Mouse (Mus musculus) layer of hippocampus, adult 2 months (tissue): ENCODE data around the gene Cttnbp2nl. TPM values are rescaled to one million over a fixed set of nuclear protein-coding genes. Genes with fewer than 3 reads are reported as not detected.

Experiments
- DNase-seq, 2 experiments: peaks; one replicate each; pipeline ENCODE4 v3.0.0; 2022; ENCODE audit warnings: low spot score in 2 of 2
- H3K27ac ChIP-seq: fragments of 200-600 bp; 2 replicates; pipeline ENCODE4 v1.8.1; 2022
- H3K4me3 ChIP-seq: fragments of 200-600 bp; 2 replicates; pipeline ENCODE4 v1.8.1; 2022; ENCODE audit warnings: mild to moderate bottlenecking
- CTCF ChIP-seq: fragments of 200-600 bp; conservative IDR thresholded peaks from 2 replicates; pipeline ENCODE4 v1.8.1; 2022; ENCODE audit warnings: antibody characterized with exemption, mild to moderate bottlenecking, moderate library complexity
- total RNA-seq, 2 experiments: library from RNA; stranded (reverse); gene quantifications; 2 replicates each; pipeline ENCODE4 v1.2.3; 2021

The Cttnbp2nl gene
- total RNA-seq, 2 experiments from 2014 or later, result 21.1 to 25.4 TPM

DNA sequence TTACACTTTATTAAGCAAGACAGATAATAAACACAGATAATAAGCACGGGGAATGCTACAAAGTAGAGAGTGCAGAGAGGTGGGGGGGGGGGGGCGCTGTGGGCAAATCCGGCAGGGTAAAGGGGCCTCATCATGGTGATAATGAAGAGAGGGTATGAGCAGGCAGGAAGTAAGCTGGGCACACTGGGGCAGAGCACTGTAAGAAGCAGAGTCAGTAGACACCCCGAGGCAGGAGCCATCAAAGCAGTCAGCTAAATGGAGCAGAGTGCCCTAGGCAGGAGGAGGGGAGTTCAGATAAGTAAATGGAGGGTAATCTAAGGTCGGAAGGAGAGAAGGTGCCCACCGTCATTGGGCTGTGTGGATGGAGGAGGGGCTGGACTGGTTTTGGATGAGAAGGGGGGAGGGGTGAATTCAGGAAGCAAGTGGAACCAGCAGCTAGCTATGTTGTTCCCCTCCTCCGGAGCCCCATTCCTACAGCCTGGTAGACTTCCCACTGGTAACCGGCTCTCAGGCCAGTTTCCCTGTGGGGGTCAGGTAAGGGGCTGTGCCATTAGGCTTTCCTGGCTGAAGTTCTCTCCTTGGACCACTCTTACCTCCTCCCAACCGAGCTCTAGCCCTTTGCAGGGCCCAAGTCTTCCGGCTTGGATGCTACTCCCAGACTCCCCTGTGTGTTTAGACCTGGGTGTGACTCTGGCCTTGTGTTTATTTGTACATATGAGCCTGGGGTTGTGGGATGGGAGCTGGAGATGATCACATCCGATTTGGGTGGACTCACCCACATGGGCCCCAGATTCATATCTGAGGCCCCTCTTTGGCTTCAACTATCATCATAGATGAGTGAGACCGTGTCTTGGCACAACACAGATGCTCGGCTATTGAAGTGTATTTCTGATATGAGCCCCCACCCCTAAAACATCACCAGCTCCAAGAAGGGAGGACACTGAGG is 89.3 kb downstream of the Cttnbp2nl start:
- no peak for DNase-seq
- Histone ChIP-seq H3K27ac (no peak overlapping the region), H3K4me3 (no peak overlapping the region)
- TF ChIP-seq CTCF, result no peak

DNA sequence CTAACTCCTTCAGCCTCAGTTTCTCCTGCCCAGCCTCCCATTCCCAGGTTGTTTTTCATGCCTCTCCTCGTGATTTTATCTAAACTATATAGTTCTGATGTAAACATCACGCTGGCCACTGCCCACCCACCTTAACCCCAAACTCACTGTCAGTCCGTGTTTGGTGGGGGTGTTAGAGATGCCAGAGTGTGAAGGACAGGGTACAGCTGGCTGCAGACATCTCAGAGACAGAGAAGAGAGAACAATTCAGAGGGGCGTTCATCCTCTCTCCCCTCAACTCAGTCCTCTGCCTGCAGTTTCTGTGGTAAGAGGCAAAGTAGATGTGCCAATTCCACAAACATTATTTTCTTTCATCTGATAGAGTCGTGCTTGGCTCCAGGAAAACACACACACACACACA is 90.1 kb downstream of the Cttnbp2nl start:
- DNase-seq, result no peak
- no peak for TF ChIP-seq CTCF
- Histone ChIP-seq H3K27ac (no peak overlapping the region), H3K4me3 (no peak overlapping the region)

DNA sequence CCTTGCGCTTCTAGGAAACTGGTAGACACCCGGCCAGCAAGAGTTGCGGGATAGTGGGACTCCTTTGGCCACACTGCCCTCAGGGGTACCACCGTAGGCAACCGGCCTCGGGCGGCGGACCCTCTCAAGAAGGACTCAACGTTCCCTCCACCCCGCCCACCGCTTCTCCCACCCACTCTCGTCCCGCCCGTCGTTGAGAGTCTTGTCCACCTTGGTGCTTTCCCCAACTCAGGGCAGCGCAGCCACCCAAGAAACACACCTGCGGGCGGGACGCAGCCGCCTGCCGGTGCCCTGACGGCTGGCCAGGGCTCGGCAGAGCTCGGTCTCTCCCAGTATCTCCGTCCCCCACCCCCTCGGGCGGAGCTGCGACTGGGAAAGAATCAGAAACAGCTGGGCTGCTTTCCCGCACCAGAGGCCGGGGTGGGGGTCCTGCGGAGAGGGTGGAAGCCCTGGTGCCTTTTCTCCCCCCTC is 90.8 kb downstream of the Cttnbp2nl start:
- DNase-seq, result no peak
- TF ChIP-seq CTCF, result no peak
- H3K4me3 ChIP-seq, result peak overlapping the region; percentile 51
- H3K27ac ChIP-seq, result no peak overlapping the region

DNA sequence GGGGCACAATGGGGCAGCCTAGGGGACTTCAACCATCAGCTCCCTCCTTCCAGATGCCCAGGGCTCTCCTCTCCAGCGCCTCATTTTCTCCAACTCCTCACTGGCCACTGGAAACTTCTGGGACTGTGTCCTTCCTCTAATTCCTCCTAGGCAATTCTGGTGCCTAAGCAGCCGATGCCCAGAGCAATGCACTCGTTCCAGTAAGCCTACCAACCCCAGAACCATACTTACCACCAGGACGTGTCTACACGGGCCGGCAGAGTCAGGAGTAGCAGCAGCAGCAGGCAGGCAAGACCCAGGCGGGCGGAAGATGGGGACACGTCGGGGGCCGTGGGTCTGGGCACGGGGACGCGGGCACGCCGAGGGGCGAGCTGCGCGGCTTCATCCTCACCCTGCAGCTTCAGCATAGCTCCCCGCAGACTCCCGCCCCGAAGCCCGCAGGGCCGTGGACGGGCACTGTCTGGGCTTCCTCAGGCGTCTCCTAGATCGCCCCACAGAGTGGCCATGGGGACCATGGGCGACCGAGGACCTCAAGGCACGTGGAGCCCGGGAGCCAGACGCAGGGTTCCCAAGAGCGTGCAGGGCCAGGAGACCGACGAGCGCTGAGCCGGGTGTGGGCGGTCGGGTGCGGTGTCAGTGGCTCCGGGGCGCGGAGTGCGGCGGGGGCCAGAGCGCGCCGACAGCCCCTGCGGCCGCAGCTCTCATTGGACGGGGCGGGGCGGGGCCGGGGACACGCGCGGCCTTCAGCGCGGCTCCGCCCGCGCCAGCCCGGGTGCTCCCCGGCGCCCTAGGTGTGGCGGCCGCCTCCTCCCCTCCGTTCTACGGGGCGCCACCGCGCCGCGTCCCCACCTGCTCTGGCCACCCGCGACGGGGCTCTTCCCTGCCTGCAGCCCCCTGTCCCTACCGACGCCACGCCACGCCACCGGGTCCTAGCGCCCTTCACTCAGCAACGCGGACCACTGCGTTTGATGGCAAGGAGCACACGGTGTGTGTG is 91.6 kb downstream of the Cttnbp2nl start, which contains the start of gene Wnt2b:
Gene Wnt2b (minus strand): TSS at position 856 of the 994 bp plus-strand sequence.
- DNase-seq, result no peak
- Histone ChIP-seq H3K27ac (no peak within 1 kb of the TSS), H3K4me3 (peak within 1 kb of the TSS; percentile 51)
- no peak for TF ChIP-seq CTCF

DNA sequence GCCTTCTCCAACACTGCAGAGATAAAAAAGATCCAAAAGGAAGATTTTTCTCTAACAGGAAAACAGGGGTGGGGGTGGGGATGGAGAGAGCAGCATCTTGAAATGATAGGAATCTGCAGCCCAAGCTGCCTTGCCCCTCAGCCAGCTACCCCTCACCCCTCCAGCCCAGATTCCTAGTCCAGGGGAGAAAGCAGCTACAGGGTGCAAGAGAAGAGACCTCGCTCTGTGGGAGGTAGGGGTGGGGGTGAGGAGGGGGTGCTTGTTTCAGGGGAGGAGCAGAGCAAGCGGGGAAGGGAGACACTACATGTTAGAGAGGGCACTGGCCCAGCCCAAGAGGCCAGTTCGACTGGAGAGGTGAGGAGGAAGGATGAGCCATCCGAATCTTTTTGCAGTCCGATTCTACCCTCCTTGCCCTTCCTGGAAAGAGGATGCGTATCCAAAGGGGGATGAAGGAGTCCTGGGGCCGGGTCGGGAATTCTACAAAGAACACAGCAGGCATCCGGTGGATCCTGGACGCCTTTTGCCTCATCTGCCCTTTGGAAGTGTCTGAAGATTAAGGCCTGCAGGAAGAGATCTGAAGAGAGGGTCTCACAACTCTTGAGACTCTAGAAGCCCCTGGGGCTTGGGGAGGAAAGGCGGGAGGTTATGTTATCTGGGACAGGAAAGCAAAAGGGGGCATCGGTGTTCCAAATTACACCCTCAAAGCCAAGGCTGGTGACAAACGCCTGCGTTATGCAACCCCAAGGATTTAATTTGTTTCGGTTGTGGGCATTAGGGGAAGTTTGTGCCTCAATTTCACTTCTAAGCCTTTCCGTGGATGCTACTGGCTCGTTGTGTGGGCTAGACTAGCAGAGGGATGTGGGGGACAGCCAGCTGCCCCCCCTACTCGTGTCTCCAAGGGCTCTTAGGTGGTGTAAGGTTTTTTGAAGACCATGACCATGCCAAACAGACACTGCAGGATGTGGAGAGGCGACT is 92.6 kb downstream of the Cttnbp2nl start:
- no peak overlapping the region for H3K27ac ChIP-seq
- TF ChIP-seq CTCF, result no peak
- H3K4me3 ChIP-seq, result no peak overlapping the region
- no peak for DNase-seq

- no peak overlapping the region for H3K27ac ChIP-seq
- DNase-seq, result no peak
- TF ChIP-seq CTCF, result no peak
- no peak overlapping the region for H3K4me3 ChIP-seq
Measured at GRCm38 (mm10) chr3:104956131-104956581, 96.8 kb downstream of the Cttnbp2nl start.

- DNase-seq, result no peak
- H3K27ac ChIP-seq, result no peak overlapping the region
- TF ChIP-seq CTCF, result no peak
Measured at GRCm38 (mm10) chr3:104954551-104954950, 98.4 kb downstream of the Cttnbp2nl start.

DNA sequence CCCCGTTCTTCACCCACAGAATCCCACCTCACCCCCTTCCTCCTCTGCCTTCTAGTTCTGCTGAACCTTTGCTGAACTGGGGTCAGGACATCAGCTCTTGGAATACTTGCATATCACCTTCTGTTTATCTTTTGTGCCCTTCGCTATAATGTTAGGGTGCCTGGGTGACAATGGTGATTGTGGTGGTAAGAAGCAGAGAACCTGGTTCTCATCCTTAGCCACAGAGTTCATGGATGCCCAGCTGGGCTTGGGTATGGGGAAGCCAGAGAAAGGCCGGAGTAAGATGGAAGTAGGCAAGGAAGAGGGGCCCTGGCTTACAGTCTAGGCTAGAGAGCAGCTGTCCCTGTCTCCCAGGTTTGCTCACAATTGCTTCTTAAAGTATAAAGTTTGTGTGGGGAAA is 98.8 kb downstream of the Cttnbp2nl start:
- no peak for TF ChIP-seq CTCF
- no peak overlapping the region for H3K27ac ChIP-seq
- no peak overlapping the region for H3K4me3 ChIP-seq
- no peak for DNase-seq

More at GRCm38 (mm10) chr3:104954551-104954950, 98.4 kb downstream of the Cttnbp2nl start:
- H3K4me3 ChIP-seq, result no peak overlapping the region

DNA sequence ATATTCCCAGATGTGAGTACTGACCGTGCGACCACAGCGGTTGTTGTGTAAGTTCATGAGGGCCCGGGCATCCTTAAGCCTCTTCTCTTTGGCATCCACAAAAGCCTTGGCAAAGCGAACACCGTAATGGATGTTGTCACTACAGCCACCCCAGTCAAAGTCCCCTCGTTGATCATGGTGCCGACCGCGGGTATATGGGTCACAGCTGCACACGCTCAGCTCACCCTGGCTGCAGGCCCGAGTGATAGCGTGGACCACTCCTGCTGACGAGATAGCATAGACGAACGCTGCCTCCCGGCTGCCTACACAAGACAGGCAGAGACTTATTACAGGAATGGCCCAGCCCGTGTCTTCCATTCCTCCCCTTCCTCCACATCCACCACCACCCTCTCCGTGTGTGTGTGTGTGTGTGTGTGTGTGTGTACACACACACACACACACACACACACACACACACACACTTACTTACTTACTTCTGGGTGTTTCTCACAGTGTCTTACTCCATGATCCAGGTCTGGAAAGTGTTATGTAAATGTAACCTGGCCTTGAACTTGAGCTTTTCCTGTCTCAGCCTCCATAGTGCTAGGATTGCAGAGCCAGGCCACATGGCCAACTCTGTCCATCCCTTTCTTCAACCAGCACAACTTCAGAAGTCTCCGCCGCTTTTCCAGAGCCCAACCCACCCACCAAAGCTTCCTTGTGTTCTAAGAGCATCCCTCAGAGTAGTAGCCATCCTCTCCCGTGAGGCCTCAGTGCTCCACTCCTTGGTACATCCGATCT is 99.9 kb downstream of the Cttnbp2nl start:
- H3K4me3 ChIP-seq, result no peak overlapping the region
- H3K27ac ChIP-seq, result no peak overlapping the region
- TF ChIP-seq CTCF, result no peak
- DNase-seq, result no peak

Other genes starting within 250 kb of the Cttnbp2nl start
- 10 to 100 TPM; 10.2 to 11.0 TPM for gene Mov10, start 234.6 kb downstream of the Cttnbp2nl start, total RNA-seq
- 10 to 100 TPM; 34.8 to 40.1 TPM for gene St7l, start 189.1 kb downstream of the Cttnbp2nl start, total RNA-seq
- 10 to 100 TPM; 34.2 to 39.5 TPM for gene Capza1, start 188.6 kb downstream of the Cttnbp2nl start, total RNA-seq
- gene Wnt2b, start 91.2 kb downstream of the Cttnbp2nl start, total RNA-seq, result under 1 TPM; 0.41 to 0.47 TPM
- gene 4930564D02Rik, start 13.7 kb upstream of the Cttnbp2nl start, total RNA-seq, result not detected